20 mouse cellular contexts compared by ENCODE assay signal in the genomic region with DNA sequence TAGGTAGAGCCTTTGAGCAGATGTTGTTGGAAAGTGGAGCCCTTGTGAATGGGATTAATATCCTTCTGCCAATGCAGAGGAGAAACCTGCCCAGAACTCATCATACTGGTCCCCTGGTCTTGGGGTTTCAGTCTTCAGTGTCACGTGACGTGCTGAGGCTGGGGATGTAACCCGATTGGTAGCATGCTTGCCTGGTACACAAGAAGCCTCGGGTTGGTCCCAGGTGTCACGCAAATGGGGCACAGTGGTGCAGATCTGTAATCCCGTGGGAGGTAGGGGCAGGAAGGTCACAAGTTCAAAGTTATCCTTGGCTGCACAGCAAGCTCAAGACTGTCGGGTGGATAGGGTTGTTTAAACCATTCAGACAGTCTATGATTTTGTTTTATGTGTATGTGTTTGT. TPM values are rescaled to one million over a fixed set of nuclear protein-coding genes. Genes with fewer than 3 reads are reported as not detected.
DNase-seq lines count a peak whose midpoint lies in the region; ATAC-seq and TF ChIP-seq lines count a peak whose summit lies in the region.
"Had no signal": no experiment of that assay in that cellular context is flagged by ENCODE, and none has a peak within 500 bp of the region (broad histone marks: within the 10 kb centered on the region; RNA-seq: fewer than 3 reads in every experiment).

No protein-coding gene starts in this region.

- TF ChIP-seq CTCF in CH12.LX (conservative IDR thresholded peaks at IDR 0.05 in 1 of 2, IDR thresholded peaks at IDR 0.05 in 1 of 2; ENCODE audit: low read depth in 2 of 2, low read length in 2 of 2): no peak

- peaks cover 21 to 67% of the 10 kb centered on the region in 2 experiments for H3K4me1 ChIP-seq in CH12.LX (ENCODE audit: control insufficient read depth in 1 of 2, insufficient read depth in 2 of 2)
- H3K4me1 ChIP-seq in forebrain, embryonic 15.5 days: no peaks in the 10 kb centered on the region
- H3K4me1 ChIP-seq: forebrain, embryonic 13.5 days had no signal

- H3K79me2 ChIP-seq in CH12.LX (replicated peaks; ENCODE audit: control insufficient read depth, extremely low read depth, insufficient read depth, poor library complexity, severe bottlenecking): no peaks in the 10 kb centered on the region

- DNase-seq in A20 (ENCODE audit: low read depth, low spot score): peak; percentile 94
- DNase-seq in CH12.LX (ENCODE audit: extremely low read depth): peak; percentile 91
- peak; percentile 53 to 68 for DNase-seq in spleen, adult 18-20 months
- peak; percentile 86 to 87 for DNase-seq in spleen, postnatal 36 days (ENCODE audit: low spot score in 2 of 2)
- DNase-seq in ovary, postnatal 10 days (ENCODE audit: low spot score): no peak
- DNase-seq: adrenal gland, postnatal 10 days; cerebellum, adult 2 months; cerebellum, postnatal 10 days; gastrocnemius, adult 2 months; gastrocnemius, postnatal 36 days; heart, postnatal 10 days; heart, postnatal 4 days had no signal

- H3K4me3 ChIP-seq in CH12.LX (replicated peaks in 1 of 3; ENCODE audit: low read depth in 2 of 3, low read length in 2 of 3, poor library complexity in 1 of 3): no peak overlapping the region
- H3K4me3 ChIP-seq in forebrain, embryonic 15.5 days: no peak overlapping the region
- H3K4me3 ChIP-seq: embryonic facial prominence, embryonic 10.5 days; forebrain, embryonic 13.5 days; gastrocnemius, adult 2 months; heart, embryonic 10.5 days; hindbrain, embryonic 12.5 days had no signal

- TF ChIP-seq POLR2A in CH12.LX (IDR thresholded peaks at IDR 0.05; ENCODE audit: low read depth, low read length): no peak

- TF ChIP-seq EP300 in CH12.LX (IDR thresholded peaks at IDR 0.05; ENCODE audit: low read length): peak; percentile 69; the same call in 1 of the 2 replicates

- no peaks in the 10 kb centered on the region for H3K9me3 ChIP-seq in CH12.LX (replicated peaks; ENCODE audit: low read length)
- no peaks in the 10 kb centered on the region for H3K9me3 ChIP-seq in forebrain, embryonic 15.5 days
- H3K9me3 ChIP-seq: embryonic facial prominence, embryonic 10.5 days; forebrain, embryonic 13.5 days; heart, embryonic 10.5 days; hindbrain, embryonic 12.5 days had no signal

- 80% methylated on average over 7 of the region's 7 CpGs for WGBS in forebrain, embryonic 15.5 days

- no peak overlapping the region for H3K27ac ChIP-seq in CH12.LX (ENCODE audit: insufficient read depth, low read depth)
- H3K27ac ChIP-seq in forebrain, embryonic 15.5 days (replicated peaks): no peak overlapping the region
- H3K27ac ChIP-seq: embryonic facial prominence, embryonic 10.5 days; forebrain, embryonic 13.5 days; gastrocnemius, adult 2 months; heart, embryonic 10.5 days; hindbrain, embryonic 12.5 days; hindbrain, postnatal 0 days had no signal

- dilution Hi-C loops in CH12.LX (cut with MboI; ENCODE audit: extremely low pct_ligation_motif_present, extremely low pct_unique_long_range_greater_than_20kb, low sequenced_read_pairs): no loop called here

- H3K9ac ChIP-seq in CH12.LX (ENCODE audit: insufficient read depth, low read depth): no peak overlapping the region
- no peak overlapping the region for H3K9ac ChIP-seq in forebrain, embryonic 15.5 days (replicated peaks)
- H3K9ac ChIP-seq: forebrain, embryonic 13.5 days; hindbrain, embryonic 12.5 days had no signal

- no peak; the same call in 1 of the 2 replicates for TF ChIP-seq RAD21 in CH12.LX (IDR thresholded peaks at IDR 0.05; ENCODE audit: low read depth, low read length)

- H3K27me3 ChIP-seq in CH12.LX (replicated peaks): no peaks in the 10 kb centered on the region
- H3K27me3 ChIP-seq in forebrain, embryonic 15.5 days: no peaks in the 10 kb centered on the region
- H3K27me3 ChIP-seq: forebrain, embryonic 13.5 days; hindbrain, embryonic 12.5 days had no signal

- H3K36me3 ChIP-seq in CH12.LX (replicated peaks in 1 of 2; ENCODE audit: control insufficient read depth in 1 of 2, insufficient read depth in 1 of 2, low read length in 1 of 2): no peaks in the 10 kb centered on the region
- H3K36me3 ChIP-seq in forebrain, embryonic 15.5 days: no peaks in the 10 kb centered on the region
- H3K36me3 ChIP-seq: embryonic facial prominence, embryonic 10.5 days; heart, embryonic 10.5 days; hindbrain, embryonic 12.5 days had no signal

- H3K4me2 ChIP-seq in CH12.LX (ENCODE audit: insufficient read depth, low read depth, poor library complexity, severe bottlenecking): no peak overlapping the region
- H3K4me2 ChIP-seq in forebrain, embryonic 15.5 days (replicated peaks): no peak overlapping the region
- H3K4me2 ChIP-seq: forebrain, embryonic 13.5 days; hindbrain, embryonic 12.5 days had no signal

- ATAC-seq in forebrain, embryonic 15.5 days (replicated peaks): no peak
- ATAC-seq in cerebellum, adult (ENCODE audit: insufficient number of reproducible peaks, low FRiP score, low TSS enrichment): no peak
- ATAC-seq: CD4-positive, CD25-positive, alpha-beta regulatory T cell, adult 4 months; forebrain, embryonic 13.5 days; hindbrain, postnatal 0 days had no signal

- in situ Hi-C loops in CH12.LX (cut with MboI; ENCODE audit: low pct_ligation_motif_present, low pct_unique_long_range_greater_than_20kb, low sequenced_read_pairs): no loop called here

TF ChIP-seq in CH12.LX, 34 proteins besides CTCF, POLR2A, EP300 and RAD21:
- TF ChIP-seq TCF12 (IDR thresholded peaks at IDR 0.05; ENCODE audit: low read depth, low read length) (peak; percentile 75; the same call in 1 of the 2 replicates), ZC3H11A (IDR thresholded peaks at IDR 0.05; ENCODE audit: low read depth, low read length) (no peak), IRF4 (IDR thresholded peaks at IDR 0.05; ENCODE audit: low read depth, low read length) (peak; percentile 44; the same call in 1 of the 2 replicates), PAX5 (IDR thresholded peaks at IDR 0.05; ENCODE audit: low read length) (no peak), MXI1 (IDR thresholded peaks at IDR 0.05; ENCODE audit: low read depth, low read length) (no peak), CHD2 (IDR thresholded peaks at IDR 0.05; ENCODE audit: low read length) (peak; percentile 14; the same call in 1 of the 2 replicates), ZNF384 (IDR thresholded peaks at IDR 0.05; ENCODE audit: low read depth, low read length) (no peak), BHLHE40 (IDR thresholded peaks at IDR 0.05; ENCODE audit: low read depth, low read length) (peak; percentile 90), KAT2A (IDR thresholded peaks at IDR 0.05; ENCODE audit: insufficient replicate concordance, low read length) (0 out of 2 replicates have a peak, but pooled peaks have one; percentile 36), MEF2A (IDR thresholded peaks at IDR 0.05; ENCODE audit: borderline replicate concordance, low read depth, low read length) (no peak), USF1 (IDR thresholded peaks at IDR 0.05; ENCODE audit: low read depth, low read length) (peak; percentile 85), POLR2AphosphoS2 (IDR thresholded peaks at IDR 0.05; ENCODE audit: low read depth, low read length) (no peak), NELFE (IDR thresholded peaks at IDR 0.05; ENCODE audit: low read depth, low read length) (no peak), JUN (IDR thresholded peaks at IDR 0.05; ENCODE audit: insufficient read depth, low read depth, low read length) (no peak), ETS1 (conservative IDR thresholded peaks at IDR 0.05; ENCODE audit: low read depth, low read length) (peak; percentile 56), MAFK (IDR thresholded peaks at IDR 0.05; ENCODE audit: insufficient replicate concordance, low read length) (no peak), CHD1 (IDR thresholded peaks at IDR 0.05; ENCODE audit: low read depth, low read length) (no peak), HCFC1 (IDR thresholded peaks at IDR 0.05; ENCODE audit: low read depth, low read length) (no peak), USF2 (conservative IDR thresholded peaks at IDR 0.05; ENCODE audit: low read depth, low read length) (peak; percentile 91), TBP (conservative IDR thresholded peaks at IDR 0.05; ENCODE audit: low read depth, low read length) (no peak), MYC (IDR thresholded peaks at IDR 0.05; ENCODE audit: low read depth, low read length) (peak; percentile 67; the same call in 1 of the 2 replicates), JUND (conservative IDR thresholded peaks at IDR 0.05; ENCODE audit: low read depth, low read length) (no peak), MAZ (IDR thresholded peaks at IDR 0.05; ENCODE audit: low read depth, low read length) (no peak), MAX (IDR thresholded peaks at IDR 0.05; ENCODE audit: low read length) (peak; percentile 91), GABPA (IDR thresholded peaks at IDR 0.05; ENCODE audit: insufficient replicate concordance, low read depth, low read length) (no peak), SIN3A (IDR thresholded peaks at IDR 0.05; ENCODE audit: low read length) (peak; percentile 42; the same call in 1 of the 2 replicates)

RNA-seq across cellular contexts. Expression of gene Chst11, which starts 20.8 kb away (rescaled TPM):
- total RNA-seq in CH12.LX (2012; rRNA removed): 3.6 TPM in 2 replicates
- 5.2 and 5.3 TPM in 2 replicates for total RNA-seq in CH12.LX (2014; rRNA removed)
- polyA plus RNA-seq in CH12.LX (2012; ENCODE audit: insufficient read length, low read depth): 3.5 and 4.5 TPM in 2 replicates
- 3.1 TPM in 2 replicates for polyA plus RNA-seq in forebrain, embryonic 15.5 days (2015; fragmentation: Nextera tagmentation; extraction: Ambion mirVana)
